Mouse (Mus musculus) cortical plate, adult 2 months (tissue): ENCODE measurements around the gene Hist1h4n.
"Not testable (repeated sequence)": the region's sequence is repeated elsewhere in the genome, so short reads cannot be mapped to it uniquely, and the experiment has no call there.

Experiments
- CTCF ChIP-seq: fragments of 200-500 bp; IDR thresholded peaks from 2 replicates; pipeline ENCODE4 v1.5.1; 2011; ENCODE audit warnings: mild to moderate bottlenecking, control low read depth, low read length; ENCODE audit not compliant: insufficient read depth; ENCODE audit errors: extremely low read depth
- POLR2A ChIP-seq: fragments of 200-500 bp; IDR thresholded peaks from 2 replicates; pipeline ENCODE4 v1.6.1; 2011; ENCODE audit warnings: mild to moderate bottlenecking, low read length, control low read depth; ENCODE audit not compliant: insufficient read depth; ENCODE audit errors: extremely low read depth

- TF ChIP-seq CTCF, POLR2A: not testable (repeated sequence)
Measured at GRCm38 (mm10) chr13:21846356-21846755, 14.4 kb upstream of the Hist1h4n start.
